Mouse (Mus musculus): ENCODE data around the gene Mbtps1. TPM values are rescaled to one million over a fixed set of nuclear protein-coding genes. Genes with fewer than 3 reads are reported as not detected.

Gene Mbtps1
- total RNA-seq, 1 experiment: 167 TPM

DNA sequence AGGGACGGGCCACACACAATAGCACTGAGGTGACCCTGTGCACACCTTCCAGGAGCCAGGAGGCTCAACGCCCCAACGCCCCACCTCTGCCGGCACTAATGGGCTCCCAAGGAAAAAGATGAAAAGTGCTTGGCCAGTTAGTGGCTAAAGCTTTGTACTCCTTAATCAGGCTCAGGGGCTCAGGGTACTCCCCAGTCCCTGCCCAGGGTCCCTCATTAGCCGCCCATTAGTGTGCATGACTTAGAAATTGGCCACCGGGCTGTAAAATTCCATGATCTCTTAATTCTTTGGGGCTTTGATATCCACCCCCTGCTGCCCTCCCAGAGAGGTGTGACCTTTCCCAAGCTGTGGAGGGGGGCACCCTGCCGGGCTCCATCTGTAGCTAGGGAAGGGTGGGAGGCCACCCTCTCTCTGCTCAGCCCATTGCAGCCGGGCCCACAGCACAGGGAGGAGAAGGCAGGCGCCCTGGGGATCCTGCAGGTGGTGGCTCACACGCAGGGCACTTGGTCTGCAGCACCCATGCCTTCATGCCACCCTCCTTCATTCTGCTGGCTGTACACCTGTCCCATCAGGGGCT is 55.3 kb downstream of the Mbtps1 start:
- Histone ChIP-seq H3K9ac (ENCODE audit: insufficient read depth, low read depth, low read length, poor library complexity, severe bottlenecking) (no peak overlapping the region), H3K4me3 (ENCODE audit: insufficient read depth in 1 of 2, low read depth in 1 of 2, low read length in 2 of 2, poor library complexity in 1 of 2, severe bottlenecking in 1 of 2) (no peak overlapping the region), H3K9me3 (ENCODE audit: control insufficient read depth, insufficient read depth, low read depth, low read length) (no peaks in the 10 kb centered on the region), H3K36me3 (ENCODE audit: control insufficient read depth, insufficient read depth, low read length, poor library complexity, severe bottlenecking) (peaks cover 14% of the 10 kb centered on the region), H3K4me1 (ENCODE audit: control insufficient read depth in 2 of 2, insufficient read depth in 2 of 2, low read length in 2 of 2, poor library complexity in 1 of 2) (peaks cover 2 to 39% of the 10 kb centered on the region in 2 experiments; a peak in 2 of 4 replicates), H3K27ac (ENCODE audit: insufficient read depth, low read depth, low read length, poor library complexity, severe bottlenecking) (no peak overlapping the region)
- no peak for DNase-seq (ENCODE audit: low read depth, low spot score)
- TF ChIP-seq ZNF384 (IDR thresholded peaks at IDR 0.05; ENCODE audit: low read depth, low read length) (no peak), HCFC1 (IDR thresholded peaks at IDR 0.05; ENCODE audit: borderline replicate concordance, insufficient read depth, low read length) (no peak), CHD2 (IDR thresholded peaks at IDR 0.05; ENCODE audit: low read depth, low read length) (no peak), MAFK (IDR thresholded peaks at IDR 0.05; ENCODE audit: insufficient read depth, low read depth, low read length) (no peak), ZC3H11A (IDR thresholded peaks at IDR 0.05; ENCODE audit: borderline replicate concordance, low read depth, low read length) (no peak)
- in situ Hi-C loops (cut with MboI; ENCODE audit: low sequenced_read_pairs in 2 of 2, unreplicated experiment in 2 of 2): no loop called here

DNA sequence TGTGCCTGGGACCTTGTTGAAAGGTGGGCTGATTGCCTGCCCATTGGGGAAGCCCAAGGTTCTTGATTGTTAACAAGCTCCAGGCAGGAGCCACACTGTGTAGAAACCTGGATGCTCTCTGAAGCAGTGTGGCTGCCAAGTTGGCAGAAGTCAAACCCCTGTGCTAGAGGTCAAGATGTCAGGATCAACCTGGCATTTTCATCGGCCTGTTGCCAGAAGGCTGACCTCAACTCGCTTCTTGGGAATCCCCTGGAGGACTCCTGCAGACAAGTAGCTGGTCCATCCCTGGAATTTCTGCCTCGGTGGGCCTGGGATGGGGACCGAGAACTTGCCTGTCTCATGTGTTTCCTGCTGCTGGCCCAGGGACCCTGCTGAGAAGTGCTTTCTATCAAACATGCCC is 56.4 kb downstream of the Mbtps1 start:
- no peak overlapping the region for H3K27ac ChIP-seq (ENCODE audit: insufficient read depth, low read depth, low read length, poor library complexity, severe bottlenecking)
- no peak for TF ChIP-seq ZC3H11A (IDR thresholded peaks at IDR 0.05; ENCODE audit: borderline replicate concordance, low read depth, low read length)
- TF ChIP-seq MAFK (IDR thresholded peaks at IDR 0.05; ENCODE audit: insufficient read depth, low read depth, low read length): no peak
- TF ChIP-seq HCFC1 (IDR thresholded peaks at IDR 0.05; ENCODE audit: borderline replicate concordance, insufficient read depth, low read length): no peak
- TF ChIP-seq ZNF384 (IDR thresholded peaks at IDR 0.05; ENCODE audit: low read depth, low read length): no peak
- no peak for TF ChIP-seq CHD2 (IDR thresholded peaks at IDR 0.05; ENCODE audit: low read depth, low read length)
- no peak for DNase-seq (ENCODE audit: low read depth, low spot score)
- H3K4me1 ChIP-seq (ENCODE audit: control insufficient read depth in 2 of 2, insufficient read depth in 2 of 2, low read length in 2 of 2, poor library complexity in 1 of 2): peaks cover 2 to 41% of the 10 kb centered on the region in 2 experiments; a peak in 2 of 4 replicates
- peaks cover 6% of the 10 kb centered on the region for H3K36me3 ChIP-seq (ENCODE audit: control insufficient read depth, insufficient read depth, low read length, poor library complexity, severe bottlenecking)
- no peaks in the 10 kb centered on the region for H3K9me3 ChIP-seq (ENCODE audit: control insufficient read depth, insufficient read depth, low read depth, low read length)
- in situ Hi-C loops (cut with MboI; ENCODE audit: low sequenced_read_pairs in 2 of 2, unreplicated experiment in 2 of 2): no loop called here
- no peak overlapping the region for H3K9ac ChIP-seq (ENCODE audit: insufficient read depth, low read depth, low read length, poor library complexity, severe bottlenecking)
- no peak overlapping the region for H3K4me3 ChIP-seq (ENCODE audit: insufficient read depth in 1 of 2, low read depth in 1 of 2, low read length in 2 of 2, poor library complexity in 1 of 2, severe bottlenecking in 1 of 2)

DNA sequence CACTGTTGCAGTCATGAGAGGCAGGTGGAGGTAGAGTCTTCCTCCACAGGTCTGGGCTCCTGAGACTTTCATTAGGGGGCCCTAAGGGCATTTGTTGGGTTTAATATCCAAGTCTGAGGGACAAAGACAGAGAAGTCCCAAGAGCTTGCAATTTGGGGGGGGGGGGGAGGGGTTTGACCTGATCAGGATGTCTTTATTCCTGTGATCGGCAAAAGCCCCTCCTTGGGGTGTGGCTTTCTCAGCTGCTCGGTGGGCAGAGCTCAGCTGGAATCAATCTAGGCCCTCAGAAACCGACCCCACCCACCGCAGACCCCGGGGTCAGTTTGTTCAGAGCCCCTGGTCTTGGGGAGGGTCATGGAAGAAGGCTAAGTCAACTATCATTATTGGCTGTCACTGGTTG is 56.9 kb downstream of the Mbtps1 start, which contains the start of gene Slc38a8:
Gene Slc38a8, minus strand, starts transcription at position 101 of the 400 bp plus-strand sequence.
- H3K9ac ChIP-seq (ENCODE audit: insufficient read depth, low read depth, low read length, poor library complexity, severe bottlenecking): no peak within 1 kb of the TSS
- peaks cover 2 to 44% of the 10 kb centered on the region in 2 experiments; a peak in 2 of 4 replicates for H3K4me1 ChIP-seq (ENCODE audit: control insufficient read depth in 2 of 2, insufficient read depth in 2 of 2, low read length in 2 of 2, poor library complexity in 1 of 2)
- H3K9me3 ChIP-seq (ENCODE audit: control insufficient read depth, insufficient read depth, low read depth, low read length): no peaks in the 10 kb centered on the region
- H3K4me3 ChIP-seq (ENCODE audit: insufficient read depth in 1 of 2, low read depth in 1 of 2, low read length in 2 of 2, poor library complexity in 1 of 2, severe bottlenecking in 1 of 2): no peak within 1 kb of the TSS
- peaks cover 4% of the 10 kb centered on the region for H3K36me3 ChIP-seq (ENCODE audit: control insufficient read depth, insufficient read depth, low read length, poor library complexity, severe bottlenecking)
- no peak within 1 kb of the TSS for H3K27ac ChIP-seq (ENCODE audit: insufficient read depth, low read depth, low read length, poor library complexity, severe bottlenecking)
- TF ChIP-seq CHD2 (IDR thresholded peaks at IDR 0.05; ENCODE audit: low read depth, low read length): no peak
- TF ChIP-seq HCFC1 (IDR thresholded peaks at IDR 0.05; ENCODE audit: borderline replicate concordance, insufficient read depth, low read length): no peak
- no peak for TF ChIP-seq ZC3H11A (IDR thresholded peaks at IDR 0.05; ENCODE audit: borderline replicate concordance, low read depth, low read length)
- TF ChIP-seq ZNF384 (IDR thresholded peaks at IDR 0.05; ENCODE audit: low read depth, low read length): no peak
- TF ChIP-seq MAFK (IDR thresholded peaks at IDR 0.05; ENCODE audit: insufficient read depth, low read depth, low read length): no peak
- in situ Hi-C loops (cut with MboI; ENCODE audit: low sequenced_read_pairs in 2 of 2, unreplicated experiment in 2 of 2): no loop called here
- DNase-seq (ENCODE audit: low read depth, low spot score): no peak

DNA sequence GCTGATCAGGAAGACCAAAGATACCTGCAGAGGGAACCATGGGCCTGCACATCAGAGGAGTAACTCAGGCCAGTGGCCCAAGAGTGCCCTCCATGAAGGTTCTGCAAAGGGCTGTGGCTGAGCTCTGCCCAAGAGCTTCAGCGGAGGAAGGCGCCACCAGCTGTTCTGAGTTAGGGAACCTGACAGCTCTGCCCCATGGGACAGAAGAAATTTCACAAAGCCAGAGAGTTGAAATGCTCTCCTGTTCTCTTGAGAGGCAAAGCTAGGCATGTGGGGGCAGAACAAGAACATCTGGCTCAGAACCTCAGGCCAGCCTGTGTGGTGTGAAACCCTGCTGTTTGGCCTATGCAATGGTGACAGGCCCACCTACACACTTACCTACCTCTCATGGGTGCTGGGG is 58.7 kb downstream of the Mbtps1 start:
- TF ChIP-seq ZC3H11A (IDR thresholded peaks at IDR 0.05; ENCODE audit: borderline replicate concordance, low read depth, low read length) (no peak), ZNF384 (IDR thresholded peaks at IDR 0.05; ENCODE audit: low read depth, low read length) (no peak), CHD2 (IDR thresholded peaks at IDR 0.05; ENCODE audit: low read depth, low read length) (no peak), HCFC1 (IDR thresholded peaks at IDR 0.05; ENCODE audit: borderline replicate concordance, insufficient read depth, low read length) (no peak), MAFK (IDR thresholded peaks at IDR 0.05; ENCODE audit: insufficient read depth, low read depth, low read length) (no peak)
- in situ Hi-C loops (cut with MboI; ENCODE audit: low sequenced_read_pairs in 2 of 2, unreplicated experiment in 2 of 2): no loop called here
- Histone ChIP-seq H3K27ac (ENCODE audit: insufficient read depth, low read depth, low read length, poor library complexity, severe bottlenecking) (no peak overlapping the region), H3K9me3 (ENCODE audit: control insufficient read depth, insufficient read depth, low read depth, low read length) (no peaks in the 10 kb centered on the region), H3K9ac (ENCODE audit: insufficient read depth, low read depth, low read length, poor library complexity, severe bottlenecking) (no peak overlapping the region), H3K4me3 (ENCODE audit: insufficient read depth in 1 of 2, low read depth in 1 of 2, low read length in 2 of 2, poor library complexity in 1 of 2, severe bottlenecking in 1 of 2) (no peak overlapping the region), H3K4me1 (ENCODE audit: control insufficient read depth in 2 of 2, insufficient read depth in 2 of 2, low read length in 2 of 2, poor library complexity in 1 of 2) (peaks cover 2 to 39% of the 10 kb centered on the region in 2 experiments; a peak in 2 of 4 replicates), H3K36me3 (ENCODE audit: control insufficient read depth, insufficient read depth, low read length, poor library complexity, severe bottlenecking) (no peaks in the 10 kb centered on the region)
- no peak for DNase-seq (ENCODE audit: low read depth, low spot score)

All from ES-E14 (cell line).